Mouse (Mus musculus): ENCODE measurements around the gene Eif3g.
A peak's percentile ranks its signal among the peaks of the same experiment; 100 is the strongest.

The Eif3g gene

DNA sequence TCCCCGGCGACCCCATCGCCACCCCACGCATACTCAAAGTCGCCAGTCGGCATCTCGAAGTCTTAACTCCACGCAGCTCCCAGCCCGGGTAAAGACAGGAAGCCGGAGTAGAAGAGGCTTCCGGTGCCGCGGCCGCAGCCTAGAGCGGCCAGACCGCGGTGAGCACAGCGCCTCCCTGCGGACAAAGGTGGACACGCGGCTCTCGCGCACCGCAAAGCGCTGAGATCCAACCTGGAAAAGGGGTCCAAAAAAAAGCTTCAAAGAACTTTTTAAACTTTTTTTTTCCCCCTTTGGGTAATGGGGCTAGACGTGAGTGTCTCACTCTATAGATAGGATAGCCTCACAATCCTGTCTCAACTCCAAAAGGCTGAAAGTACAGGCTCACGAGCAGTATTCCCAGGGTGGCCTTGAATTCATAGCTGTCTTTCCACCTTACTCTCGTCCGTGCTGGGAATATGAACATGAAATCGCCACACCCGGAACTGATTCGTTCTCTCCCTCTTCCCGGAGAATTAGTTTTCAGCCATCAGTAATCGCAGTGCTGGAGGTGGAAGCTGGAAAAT, at the start of gene Eif3g:
Gene Eif3g (minus strand): TSS at position 113 of the 563 bp plus-strand sequence.
- peak; percentile 73 for DNase-seq (ENCODE audit: low read depth, low spot score)

DNA sequence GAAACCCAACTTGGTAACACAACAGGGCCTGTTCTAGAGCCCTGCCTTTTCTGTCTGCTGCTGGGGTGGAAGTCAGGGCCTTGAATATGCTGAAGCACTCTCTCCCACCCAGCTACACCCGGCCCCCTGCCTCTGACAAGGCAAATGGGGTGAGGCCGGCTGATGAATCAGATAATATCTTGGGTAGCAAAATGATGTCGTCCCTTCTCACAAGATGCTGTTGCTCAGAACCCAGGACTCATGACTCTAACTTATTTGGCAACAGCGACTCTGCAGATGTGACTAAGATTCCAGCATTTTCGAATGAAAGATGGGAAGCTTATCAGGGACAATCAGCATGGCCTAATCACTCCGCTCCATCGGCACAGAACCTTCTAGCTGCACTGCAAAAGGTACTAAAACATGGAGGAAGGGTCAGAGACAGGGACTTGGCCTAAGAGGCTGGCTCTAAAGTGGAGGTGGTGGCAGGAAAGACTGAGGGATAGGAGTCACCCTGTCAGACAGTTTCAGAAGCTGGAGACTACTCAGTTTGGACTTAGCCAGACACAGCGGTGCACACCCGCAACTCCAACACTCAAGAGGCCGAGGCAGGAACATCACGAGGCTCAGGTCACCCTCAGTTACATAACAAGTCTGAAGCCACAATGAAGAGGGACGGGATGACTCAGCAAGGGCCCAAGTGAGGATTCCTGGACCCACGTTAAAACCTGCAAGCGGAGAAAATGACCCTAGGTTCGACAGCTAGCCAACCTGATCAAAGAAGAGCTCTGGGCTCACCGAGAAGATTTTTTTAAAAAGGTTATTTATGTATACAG, 47.9 kb upstream of the Eif3g start:
- no peak for DNase-seq (ENCODE audit: low read depth, low spot score)

DNA sequence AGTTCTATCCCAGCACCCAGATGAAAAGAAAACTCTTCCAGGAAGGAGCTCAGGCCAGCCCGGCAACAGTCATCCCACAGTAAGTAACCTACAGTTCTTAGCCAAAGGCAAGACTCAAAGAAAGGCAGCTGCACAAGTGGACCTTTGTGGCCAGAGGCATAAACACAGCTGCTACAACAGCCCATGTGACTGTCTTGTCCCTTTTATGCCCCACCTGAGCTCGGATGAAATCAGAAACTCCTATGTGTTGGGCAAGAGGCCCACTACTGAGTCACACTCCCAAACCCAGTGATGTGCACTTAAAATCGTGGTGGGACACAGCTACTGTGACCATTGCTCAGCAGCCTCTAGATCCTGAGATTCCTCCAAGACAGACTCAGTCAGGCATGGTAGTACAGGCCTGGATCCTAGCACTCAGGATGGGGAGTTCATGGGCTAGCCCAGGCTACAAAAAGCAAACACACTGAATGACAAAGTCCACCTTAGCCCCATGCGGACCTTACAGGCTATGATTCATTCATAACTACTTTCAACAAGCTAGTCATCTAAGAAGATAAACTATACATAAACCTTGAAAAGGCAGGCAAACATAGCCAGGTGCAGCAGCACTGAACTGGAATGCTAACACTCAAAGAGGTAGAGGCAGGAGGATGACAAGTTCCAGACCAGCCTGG, 46.4 kb upstream of the Eif3g start:
- no peak for DNase-seq (ENCODE audit: low read depth, low spot score)

DNA sequence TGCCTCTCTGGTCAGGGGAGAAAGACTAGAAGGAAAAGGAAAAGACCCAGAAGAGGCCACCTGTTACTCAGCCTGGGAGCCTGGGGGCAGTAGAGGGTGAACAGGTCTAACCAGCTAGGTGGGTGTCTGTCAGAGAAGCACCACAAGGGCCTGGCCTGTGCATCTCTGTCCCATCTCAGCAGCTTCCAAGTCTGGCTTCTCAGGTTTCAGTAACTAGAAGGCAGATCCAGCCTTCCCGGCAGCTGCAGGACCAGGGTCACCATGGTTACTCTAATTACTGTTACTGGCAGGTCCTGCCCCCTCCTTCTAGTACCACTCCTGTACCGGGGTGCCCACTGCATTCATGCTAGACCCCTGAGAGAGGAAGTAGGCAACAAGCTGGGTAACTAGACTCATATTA, 45.5 kb upstream of the Eif3g start:
- no peak for DNase-seq (ENCODE audit: low read depth, low spot score)

DNA sequence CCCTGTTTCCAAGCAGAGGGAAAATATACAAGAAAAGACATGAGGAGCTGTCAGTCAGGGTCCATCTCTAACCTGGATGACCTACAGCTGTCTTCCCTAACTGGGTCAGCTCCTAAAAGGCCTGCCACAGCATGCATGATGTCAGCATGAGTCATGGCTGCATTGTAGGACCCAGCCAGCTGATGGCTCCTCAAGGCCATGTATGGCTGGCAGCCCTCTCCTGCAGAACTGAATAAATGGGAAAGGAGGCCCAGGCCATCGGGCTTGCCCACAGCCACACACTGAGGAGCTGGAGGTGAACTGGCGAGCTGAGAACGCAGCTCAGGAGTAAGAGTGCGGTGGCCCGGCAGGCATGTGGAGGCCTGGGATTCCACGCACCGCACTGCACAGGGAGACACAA, 45.0 kb upstream of the Eif3g start:
- DNase-seq (ENCODE audit: low read depth, low spot score) = no peak

DNA sequence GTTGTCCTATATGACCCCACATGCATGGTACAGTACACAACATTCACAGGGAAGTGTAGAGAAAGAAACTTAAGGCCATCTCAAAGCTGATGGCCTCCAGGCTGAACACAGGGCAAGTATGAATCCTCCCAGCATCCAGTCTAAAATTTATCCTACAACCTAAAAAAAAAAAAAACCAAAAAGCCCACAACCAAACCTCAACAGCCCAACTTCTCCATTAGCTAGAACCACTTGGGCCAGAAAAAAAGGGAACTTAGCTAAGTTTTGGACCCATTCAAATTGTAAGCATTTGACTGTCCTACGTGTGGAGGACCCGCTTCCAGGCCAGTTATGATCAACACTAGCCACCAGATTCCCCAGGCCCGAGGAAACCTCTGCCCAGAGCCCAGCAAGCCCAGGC, 24.8 kb upstream of the Eif3g start:
- no peak for DNase-seq (ENCODE audit: low read depth, low spot score)

DNA sequence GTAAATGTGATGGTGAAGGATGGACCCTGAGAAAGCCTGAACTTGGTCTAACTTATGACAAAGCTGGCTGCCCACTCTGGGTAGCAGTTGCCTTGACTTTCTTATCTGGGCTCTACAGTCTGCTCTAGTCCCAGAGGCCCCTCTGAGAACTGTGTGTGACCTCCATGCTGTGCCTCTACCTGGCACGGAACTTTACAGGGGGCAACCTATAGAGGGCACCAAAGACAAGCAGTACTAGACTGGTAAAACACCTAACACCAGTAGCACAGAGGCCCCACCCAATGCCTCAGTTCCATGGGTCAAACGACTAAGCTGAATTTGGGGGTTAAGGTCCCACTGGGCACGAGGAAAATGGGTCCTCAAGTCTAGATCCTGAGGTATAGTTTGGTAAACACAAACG, 17.7 kb upstream of the Eif3g start:
- peak; percentile 21 for DNase-seq (ENCODE audit: low read depth, low spot score)

DNA sequence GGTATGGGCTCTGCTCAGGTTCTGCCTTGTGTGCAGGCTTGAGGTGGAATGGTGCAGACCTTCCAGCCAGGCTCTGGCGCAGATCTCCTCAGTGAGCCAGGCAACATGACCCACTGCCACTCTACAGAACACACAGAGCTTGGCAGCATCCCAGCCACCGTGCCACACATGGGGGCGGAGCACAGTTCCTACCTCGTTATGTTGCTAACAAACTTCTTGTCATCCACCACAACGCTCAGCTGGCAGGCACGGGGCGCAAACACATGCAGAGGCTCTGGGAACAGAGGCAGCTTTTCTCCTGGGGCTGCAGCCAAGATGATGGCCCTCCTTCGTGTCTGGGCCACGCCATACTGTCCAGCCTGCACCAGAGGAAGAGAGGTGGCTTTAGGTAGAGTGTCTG, 11.5 kb upstream of the Eif3g start:
- DNase-seq (ENCODE audit: low read depth, low spot score) = no peak

DNA sequence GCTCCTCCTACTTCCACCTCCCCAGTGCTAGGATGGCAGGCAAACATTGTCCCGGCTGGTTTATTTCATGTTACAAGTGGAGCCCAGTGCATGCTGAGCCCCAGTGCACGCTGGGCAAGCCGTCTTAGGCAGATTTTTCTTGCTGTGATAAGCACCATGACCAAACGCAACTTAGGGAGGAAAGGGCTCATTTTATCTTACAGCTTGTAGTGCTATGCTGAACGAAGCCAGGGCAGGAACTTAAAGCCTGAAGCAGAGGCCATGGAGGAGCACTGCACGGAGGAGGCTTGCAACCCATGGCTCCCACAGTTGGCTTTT, 3.7 kb upstream of the Eif3g start:
- no peak for DNase-seq (ENCODE audit: low read depth, low spot score)

DNA sequence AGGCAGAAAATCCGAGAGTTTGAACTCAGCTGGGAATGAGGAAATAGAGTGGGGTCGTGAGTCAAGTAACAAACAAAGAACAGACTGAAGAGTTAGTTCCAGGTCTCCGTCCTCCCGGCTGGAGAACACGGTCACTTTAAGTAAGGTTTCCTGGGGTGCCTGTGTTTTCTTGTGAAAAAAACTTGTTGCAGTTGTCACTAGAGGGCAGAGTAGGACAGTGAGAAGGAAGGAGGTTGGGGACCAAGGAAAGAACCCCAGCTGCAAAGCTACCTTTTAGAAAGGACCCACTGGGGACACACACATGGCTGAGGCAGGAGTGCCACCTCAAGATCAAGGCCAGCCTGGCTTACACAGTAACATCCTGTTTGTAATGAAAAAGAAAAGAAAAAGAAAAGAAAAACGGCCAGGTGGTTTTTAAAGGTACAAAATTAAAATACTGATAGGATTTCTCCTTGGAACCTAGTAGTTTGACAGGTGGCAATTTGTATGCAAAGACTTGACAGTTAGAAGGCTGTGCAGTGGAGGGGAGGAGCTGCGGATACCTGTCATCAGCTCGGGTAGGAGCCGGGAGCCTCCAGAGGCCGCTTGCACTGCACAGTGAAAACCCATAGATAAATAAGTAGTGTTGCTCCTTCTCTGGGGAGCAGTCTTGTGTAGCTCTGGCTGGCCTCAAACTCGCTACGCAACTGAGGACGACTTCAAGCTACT, 3.2 kb upstream of the Eif3g start:
- no peak for DNase-seq (ENCODE audit: low read depth, low spot score)

DNA sequence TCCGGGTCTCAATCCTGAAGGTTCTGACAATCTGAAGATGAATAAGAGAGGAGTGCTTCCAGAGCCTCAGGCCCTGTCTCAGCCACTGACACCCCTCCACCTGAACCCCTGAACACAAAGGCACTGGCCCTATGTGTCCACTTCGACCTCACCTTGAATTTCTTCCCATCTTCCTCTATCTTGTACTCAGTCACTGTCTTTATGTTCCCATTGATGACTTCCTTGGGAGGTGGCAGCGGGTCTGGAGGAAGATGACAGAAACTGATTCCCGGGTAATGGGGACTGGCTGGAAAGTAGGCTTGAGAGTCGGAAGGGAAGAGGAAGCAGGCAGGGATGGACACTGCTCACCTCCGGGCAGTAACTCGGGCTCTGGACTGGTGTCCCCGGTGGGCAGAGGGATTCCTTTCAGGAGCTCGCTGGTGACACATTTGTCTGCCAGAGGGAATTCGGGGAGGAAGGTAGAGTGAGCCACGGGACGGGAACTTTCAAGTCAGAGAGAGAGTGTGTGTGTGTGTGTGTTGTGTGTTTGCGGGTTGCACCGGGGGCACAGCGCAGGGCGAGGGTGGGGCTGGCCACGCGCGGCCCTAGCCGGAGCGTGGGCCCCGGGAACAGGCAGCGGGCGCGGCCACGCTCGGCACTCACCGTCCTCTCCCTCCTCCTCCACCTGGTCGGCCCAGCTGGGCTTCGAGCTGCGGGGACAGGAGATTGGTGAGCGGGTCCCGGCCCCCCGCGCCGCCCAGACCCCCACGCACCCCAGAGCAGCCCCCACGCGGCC, 500 bp downstream of the Eif3g start:
- DNase-seq (ENCODE audit: low read depth, low spot score) = no peak

DNA sequence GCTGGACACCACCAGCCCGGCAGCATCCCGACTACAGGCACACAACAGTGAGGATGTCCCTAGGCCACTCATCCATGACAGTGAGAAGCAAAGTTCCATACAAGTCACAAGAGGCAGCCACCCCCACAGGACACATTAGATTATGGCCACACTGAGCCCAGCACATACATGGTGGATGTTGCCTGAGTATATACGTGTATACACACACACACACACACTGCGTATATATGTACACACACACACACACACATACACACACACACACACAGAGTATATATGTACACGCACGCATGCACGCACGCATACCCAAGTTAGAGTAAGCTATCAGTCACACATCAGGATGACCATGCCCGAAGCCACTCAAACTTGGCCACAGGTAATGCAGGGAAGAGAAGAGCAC, 3.0 kb downstream of the Eif3g start:
- DNase-seq (ENCODE audit: low read depth, low spot score) = no peak

DNA sequence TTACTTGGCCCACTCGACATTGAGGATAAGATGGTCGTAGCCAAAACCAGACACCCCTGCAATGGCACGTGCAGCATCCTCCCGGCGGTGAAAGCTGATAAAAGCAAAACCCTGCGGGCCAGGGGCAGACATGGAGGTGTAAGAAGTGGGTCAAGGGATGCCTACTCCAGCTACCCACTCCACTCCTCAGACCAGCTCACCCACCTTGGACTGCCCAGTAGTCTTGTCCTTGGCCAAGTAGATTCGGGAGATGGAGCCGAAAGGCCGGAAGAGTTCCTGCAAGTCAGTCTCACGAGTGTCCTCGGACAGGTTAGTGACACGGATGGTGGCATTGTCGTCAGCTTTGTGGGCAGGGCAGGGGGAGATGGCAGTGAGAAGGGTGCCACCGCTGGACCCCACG, 3.8 kb downstream of the Eif3g start:
- no peak for DNase-seq (ENCODE audit: low read depth, low spot score)

DNA sequence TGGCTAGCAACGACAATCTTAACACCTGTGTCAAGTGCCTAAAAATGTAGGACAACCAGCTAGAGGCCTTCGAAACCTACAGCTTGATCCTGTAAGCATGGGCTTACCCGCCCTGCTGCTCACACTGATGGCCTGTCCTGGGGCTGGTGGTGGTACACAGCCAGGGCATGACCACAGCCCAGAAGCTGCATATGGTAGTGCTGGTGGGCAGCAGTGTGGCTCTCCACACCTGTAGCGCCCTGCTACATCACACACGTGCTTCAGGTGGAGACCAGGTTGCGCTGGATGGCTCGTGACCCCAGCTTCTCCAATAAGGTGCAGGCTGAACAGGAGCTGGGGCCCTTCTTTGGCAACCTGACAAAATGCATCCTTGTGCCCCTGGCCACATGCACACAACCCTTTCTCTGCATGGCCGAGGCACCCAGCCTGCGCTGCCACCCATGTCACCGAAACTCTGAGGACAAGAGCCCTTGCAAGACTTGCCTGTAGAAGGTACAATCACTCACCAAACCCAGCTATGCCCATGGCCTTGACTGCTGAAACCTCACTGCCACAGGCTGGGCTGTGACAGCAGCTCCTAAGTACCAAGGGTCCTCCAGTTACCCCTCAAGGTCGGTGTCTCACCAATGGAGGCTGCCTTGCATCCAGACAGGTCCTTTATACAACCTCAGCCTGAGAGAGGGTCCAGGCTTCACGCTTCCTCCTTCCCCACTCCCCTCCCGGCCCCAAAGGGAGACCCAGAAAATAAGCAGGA, 4.7 kb downstream of the Eif3g start:
- DNase-seq (ENCODE audit: low read depth, low spot score) = no peak

DNA sequence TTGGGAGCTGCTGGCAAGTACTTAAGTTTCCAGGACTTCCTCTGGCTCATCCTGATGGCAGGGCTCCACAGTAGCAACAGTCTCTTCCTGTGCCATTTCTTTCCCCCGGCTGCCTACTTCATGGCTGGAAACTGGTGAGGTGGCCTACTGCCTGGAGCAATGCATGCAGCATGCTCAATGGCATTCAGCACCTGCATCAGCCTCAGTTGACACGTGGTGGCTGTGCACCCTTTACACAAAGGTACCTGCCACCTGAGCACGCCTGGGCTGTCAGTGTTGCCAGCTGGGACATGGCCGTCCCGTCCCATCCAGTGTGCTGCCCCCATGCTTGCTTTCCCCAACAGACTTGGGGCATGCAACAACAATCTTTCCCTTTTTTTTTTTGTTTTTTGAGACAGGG, 5.4 kb downstream of the Eif3g start:
- DNase-seq (ENCODE audit: low read depth, low spot score) = no peak

DNA sequence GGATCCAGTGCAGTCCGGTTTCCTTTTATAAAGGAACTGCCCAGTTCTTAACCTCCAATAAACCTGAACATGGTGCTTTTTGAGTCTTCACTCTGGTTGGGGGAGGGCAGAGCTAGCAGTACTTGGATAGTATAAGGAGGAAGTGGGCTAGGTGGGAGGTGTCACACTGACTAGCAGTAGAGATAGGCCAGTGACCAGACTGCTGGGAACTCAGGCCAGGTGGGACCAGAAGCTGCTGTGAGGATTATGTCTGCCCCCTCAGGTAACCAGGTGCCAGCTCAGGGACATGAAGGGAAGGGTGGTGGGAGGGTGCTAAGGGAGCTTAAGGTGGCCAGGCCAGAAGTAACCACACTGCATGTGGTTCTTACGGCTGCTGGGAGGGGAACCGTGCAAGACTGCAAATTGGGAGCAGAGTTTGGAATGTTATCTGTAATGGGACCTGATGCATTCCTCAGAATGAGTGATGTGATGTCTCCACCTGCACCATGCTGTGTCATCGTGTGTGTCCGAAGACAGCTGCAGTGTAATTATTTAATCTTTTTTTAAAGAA, 6.2 kb downstream of the Eif3g start:
- DNase-seq (ENCODE audit: low read depth, low spot score) = no peak

DNA sequence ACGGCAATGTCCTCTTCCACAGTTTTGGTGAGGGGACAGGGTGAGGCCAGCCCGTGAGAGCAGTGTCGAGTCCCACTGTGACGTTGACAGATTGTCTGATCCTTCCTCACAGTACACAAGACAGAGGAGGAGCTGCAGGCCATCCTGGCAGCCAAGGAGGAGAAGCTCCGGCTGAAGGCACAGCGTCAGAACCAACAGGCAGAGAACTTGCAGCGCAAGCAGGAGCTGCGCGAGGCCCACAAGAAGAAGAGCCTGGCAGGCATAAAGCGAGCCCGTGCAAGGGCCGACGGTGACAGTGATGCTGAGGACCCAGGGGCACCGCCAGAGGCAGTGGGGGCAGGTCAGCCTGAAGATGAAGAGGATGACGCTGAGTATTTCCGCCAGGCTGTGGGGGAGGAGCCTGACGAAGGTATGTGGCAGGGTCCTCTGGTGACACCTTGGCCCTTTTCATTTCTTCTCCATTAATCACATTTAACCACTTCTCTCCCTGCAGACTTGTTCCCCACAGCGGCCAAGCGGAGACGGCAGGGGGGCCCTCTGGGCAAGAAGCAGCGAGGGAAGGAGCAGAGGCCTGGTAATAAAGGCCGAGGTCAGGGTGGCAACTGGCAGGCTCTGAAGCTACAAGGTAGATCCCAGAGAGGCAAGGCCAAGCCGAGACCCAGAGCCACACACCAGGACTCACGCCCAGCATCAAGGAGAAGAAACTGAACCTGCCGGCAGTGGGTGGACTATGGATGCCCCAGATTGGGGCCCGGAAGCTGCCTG, 6.9 kb downstream of the Eif3g start:
- no peak for DNase-seq (ENCODE audit: low read depth, low spot score)

DNA sequence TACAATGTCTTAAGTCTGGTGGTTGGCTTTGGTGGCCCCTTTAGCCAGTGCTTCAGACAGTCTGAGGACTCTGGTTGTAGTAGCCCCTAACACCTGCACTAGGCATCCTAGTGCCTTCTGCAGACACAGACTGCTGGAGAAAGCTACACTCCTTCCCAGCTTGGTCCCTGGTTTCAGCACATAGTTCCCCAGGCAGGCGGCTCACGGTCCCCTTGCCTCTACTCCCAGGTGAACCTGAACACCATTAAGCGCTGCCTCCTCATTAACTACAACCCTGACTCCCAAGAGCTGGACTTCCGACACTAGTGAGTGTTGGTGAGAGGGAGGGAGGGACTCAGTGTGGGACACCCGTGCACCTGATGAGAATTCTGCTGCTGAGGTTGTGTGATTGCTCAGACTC, 8.0 kb downstream of the Eif3g start:
- DNase-seq (ENCODE audit: low read depth, low spot score) = no peak

DNA sequence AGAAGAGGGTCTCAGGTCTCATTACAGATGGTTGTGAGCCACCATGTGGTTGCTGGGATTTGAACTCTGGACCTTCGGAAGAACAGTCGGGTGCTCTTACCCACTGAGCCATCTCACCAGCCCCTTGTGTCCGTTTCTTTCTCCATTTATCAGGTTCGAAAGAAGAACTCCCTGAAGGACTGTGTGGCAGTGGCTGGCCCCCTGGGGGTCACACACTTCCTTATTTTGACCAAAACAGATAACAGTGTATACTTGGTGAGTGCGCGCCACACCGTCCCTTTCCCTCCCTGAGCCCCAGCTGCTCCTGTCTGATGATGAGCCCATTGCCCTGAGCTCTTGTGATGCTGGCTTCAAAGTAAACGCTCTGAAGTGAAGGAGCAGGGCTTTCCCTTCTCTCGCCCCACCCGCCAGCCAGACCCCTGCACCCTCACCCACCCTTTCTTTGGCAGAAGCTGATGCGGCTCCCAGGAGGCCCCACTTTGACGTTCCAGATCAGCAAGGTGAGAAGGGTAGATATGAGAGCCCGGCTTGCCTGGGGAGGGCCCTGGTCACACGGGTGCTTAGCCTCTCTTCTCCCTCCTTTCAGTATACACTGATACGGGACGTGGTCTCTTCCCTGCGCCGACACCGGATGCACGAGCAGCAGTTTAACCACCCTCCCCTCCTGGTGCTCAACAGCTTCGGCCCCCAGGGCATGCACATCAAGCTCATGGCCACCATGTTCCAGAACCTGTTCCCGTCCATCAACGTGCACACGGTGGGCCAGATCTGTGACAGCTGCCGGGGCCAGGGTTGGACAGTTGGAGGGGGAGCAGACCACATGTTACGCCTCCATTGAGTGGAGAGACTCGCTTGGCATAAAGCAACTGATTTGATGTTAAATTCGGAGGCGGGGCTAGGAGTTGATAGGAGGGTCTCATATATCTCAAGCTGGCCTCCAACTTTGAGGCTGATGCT, 9.0 kb downstream of the Eif3g start:
- DNase-seq (ENCODE audit: low read depth, low spot score) = no peak
